Mouse (Mus musculus) forebrain, embryonic 11.5 days (tissue): ENCODE data around the gene P2ry6. TPM values are rescaled to one million over a fixed set of nuclear protein-coding genes. Genes with fewer than 3 reads are reported as not detected.

ENCODE experiments used
- ATAC-seq: fragments of 200-750 bp; cut with Nextera tagmentation; replicated peaks from 2 replicates; pipeline ENCODE4 v1.8.0; 2017; ENCODE audit warnings: moderate TSS enrichment; ENCODE audit not compliant: low FRiP score
- DNase-seq: peaks from one replicate; pipeline ENCODE4 v3.0.0-alpha.2; 2017; ENCODE audit warnings: low spot score
- H3K27ac ChIP-seq: fragments of 300-500 bp; sonication (generic); 2 replicates; pipeline ENCODE4 v1.5.1; 2014; ENCODE audit warnings: low read depth, low read length
- H3K27me3 ChIP-seq: fragments of 300-500 bp; sonication (generic); 2 replicates; pipeline ENCODE4 v1.6.1; 2014; ENCODE audit warnings: mild to moderate bottlenecking, low read length, mixed read lengths; ENCODE audit not compliant: control insufficient read depth, insufficient read depth
- H3K36me3 ChIP-seq: fragments of 300-500 bp; sonication (generic); 2 replicates; pipeline ENCODE4 v1.6.1; 2014; ENCODE audit warnings: mild to moderate bottlenecking, low read length, moderate library complexity, mixed read lengths; ENCODE audit not compliant: control insufficient read depth, insufficient read depth
- H3K4me1 ChIP-seq: fragments of 300-500 bp; sonication (generic); replicated peaks from 2 replicates; pipeline ENCODE4 v1.6.1; 2014; ENCODE audit warnings: low read length, mixed read lengths; ENCODE audit not compliant: control insufficient read depth, insufficient read depth
- H3K4me2 ChIP-seq: fragments of 300-500 bp; sonication (generic); 2 replicates; pipeline ENCODE4 v1.6.1; 2014; ENCODE audit warnings: low read depth, mild to moderate bottlenecking, low read length, moderate library complexity, mixed read lengths; ENCODE audit not compliant: severe bottlenecking
- H3K4me3 ChIP-seq: fragments of 300-500 bp; sonication (generic); 2 replicates; pipeline ENCODE4 v1.5.1; 2014; ENCODE audit warnings: low read depth, low read length
- H3K9ac ChIP-seq: fragments of 300-500 bp; sonication (generic); 2 replicates; pipeline ENCODE4 v1.6.1; 2014; ENCODE audit warnings: low read length
- H3K9me3 ChIP-seq: fragments of 300-500 bp; sonication (generic); 2 replicates; pipeline ENCODE4 v1.6.1; 2016; ENCODE audit warnings: low read length, mixed read lengths; ENCODE audit not compliant: control insufficient read depth
- WGBS: fragments of 180-500 bp; shearing (Covaris S2); extraction: QIAGEN DNeasy Blood & Tissue Kit; methylation state at CpG from one replicate; pipeline ENCODE4 v1.1.7; 2014; 5-methylcytosine and 5-hydroxymethylcytosine counted together
- polyA plus RNA-seq: library from polyadenylated mRNA; unstranded; fragments of >200 nt; fragmentation: Nextera tagmentation; extraction: Ambion mirVana; gene quantifications from 2 replicates; pipeline ENCODE4 v1.2.1, GENCODE M21; 2014

The P2ry6 gene
- polyA plus RNA-seq, 1 experiment from 2014 or later: 1.9 TPM

- 0% methylated on average over 2 of the region's 2 CpGs for WGBS
- H3K27me3 ChIP-seq: no peaks in the 10 kb centered on the region
- peaks cover 19% of the 10 kb centered on the region for H3K4me1 ChIP-seq
- peak overlapping the region; percentile 12; the same call in 1 of the 2 replicates for H3K4me2 ChIP-seq
- peak overlapping the region; percentile 27 for H3K9ac ChIP-seq
- peak overlapping the region; percentile 27; the same call in 1 of the 2 replicates for H3K27ac ChIP-seq
- 0 out of 2 replicates have a peak, but pooled peaks have one; percentile 34 for ATAC-seq
- H3K9me3 ChIP-seq: no peaks in the 10 kb centered on the region
- DNase-seq: peak; percentile 70
- H3K4me3 ChIP-seq: no peak overlapping the region
- H3K36me3 ChIP-seq: no peaks in the 10 kb centered on the region
Measured at GRCm38 (mm10) chr7:100911246-100911770, 63.1 kb downstream of the P2ry6 start.

- no peak overlapping the region for H3K4me3 ChIP-seq
- peak; percentile 55 for DNase-seq
- H3K36me3 ChIP-seq: no peaks in the 10 kb centered on the region; the same call in 1 of the 2 replicates
- no peaks in the 10 kb centered on the region for H3K9me3 ChIP-seq
- no peak overlapping the region for H3K4me2 ChIP-seq
- WGBS: 42% methylated on average over 8 of the region's 8 CpGs
- H3K27ac ChIP-seq: no peak overlapping the region
- peaks cover 19% of the 10 kb centered on the region for H3K4me1 ChIP-seq
- H3K9ac ChIP-seq: no peak overlapping the region
- 0 out of 2 replicates have a peak, but pooled peaks have one; percentile 14 for ATAC-seq
- H3K27me3 ChIP-seq: no peaks in the 10 kb centered on the region
Measured at GRCm38 (mm10) chr7:100908567-100908966, 65.9 kb downstream of the P2ry6 start.

GRCm38 (mm10) chr7:100908061-100908460 is 66.4 kb downstream of the P2ry6 start:
- H3K9me3 ChIP-seq: no peaks in the 10 kb centered on the region
- no peak overlapping the region for H3K4me2 ChIP-seq
- H3K36me3 ChIP-seq: no peaks in the 10 kb centered on the region; the same call in 1 of the 2 replicates
- no peaks in the 10 kb centered on the region for H3K27me3 ChIP-seq
- peak overlapping the region; percentile 20; the same call in 1 of the 2 replicates for H3K9ac ChIP-seq
- no peak overlapping the region for H3K27ac ChIP-seq
- 82% methylated on average over 8 of the region's 8 CpGs for WGBS
- peaks cover 19% of the 10 kb centered on the region for H3K4me1 ChIP-seq
- DNase-seq (no peak), ATAC-seq (no peak)
- no peak overlapping the region for H3K4me3 ChIP-seq

GRCm38 (mm10) chr7:100907231-100907630 is 67.2 kb downstream of the P2ry6 start:
- Histone ChIP-seq H3K4me1 (peaks cover 18% of the 10 kb centered on the region), H3K9me3 (no peaks in the 10 kb centered on the region), H3K4me2 (no peak overlapping the region), H3K36me3 (no peaks in the 10 kb centered on the region; the same call in 1 of the 2 replicates), H3K9ac (no peak overlapping the region), H3K27me3 (no peaks in the 10 kb centered on the region), H3K4me3 (no peak overlapping the region), H3K27ac (no peak overlapping the region)
- 0% methylated on average over 1 of the region's 1 CpGs for WGBS
- peak; percentile 87 for DNase-seq
- no peak; the same call in 1 of the 2 replicates for ATAC-seq

- Histone ChIP-seq H3K4me1 (peaks cover 8% of the 10 kb centered on the region; the same call in 1 of the 2 replicates), H3K36me3 (no peaks in the 10 kb centered on the region; the same call in 1 of the 2 replicates), H3K4me3 (no peak overlapping the region), H3K27me3 (no peaks in the 10 kb centered on the region), H3K4me2 (no peak overlapping the region), H3K27ac (no peak overlapping the region), H3K9ac (no peak overlapping the region), H3K9me3 (no peaks in the 10 kb centered on the region)
- no peak for ATAC-seq
- DNase-seq: no peak
- 92% methylated on average over 10 of the region's 10 CpGs for WGBS
Measured at GRCm38 (mm10) chr7:100906029-100906789, 68.2 kb downstream of the P2ry6 start.

- no peaks in the 10 kb centered on the region for H3K27me3 ChIP-seq
- H3K36me3 ChIP-seq: no peaks in the 10 kb centered on the region; the same call in 1 of the 2 replicates
- no peak for DNase-seq
- no peak overlapping the region for H3K9ac ChIP-seq
- H3K4me1 ChIP-seq: peaks cover 2% of the 10 kb centered on the region; the same call in 1 of the 2 replicates
- no peak overlapping the region for H3K4me2 ChIP-seq
- WGBS: 94% methylated on average over 7 of the region's 7 CpGs
- H3K9me3 ChIP-seq: no peaks in the 10 kb centered on the region
- no peak for ATAC-seq
- H3K4me3 ChIP-seq: no peak overlapping the region
- no peak overlapping the region for H3K27ac ChIP-seq
Measured at GRCm38 (mm10) chr7:100905037-100905436, 69.4 kb downstream of the P2ry6 start.

GRCm38 (mm10) chr7:100904612-100905011 is 69.8 kb downstream of the P2ry6 start:
- H3K4me3 ChIP-seq: no peak overlapping the region
- H3K27me3 ChIP-seq: no peaks in the 10 kb centered on the region
- H3K27ac ChIP-seq: no peak overlapping the region
- no peaks in the 10 kb centered on the region; the same call in 1 of the 2 replicates for H3K36me3 ChIP-seq
- H3K4me2 ChIP-seq: no peak overlapping the region
- H3K9me3 ChIP-seq: no peaks in the 10 kb centered on the region
- DNase-seq (no peak), ATAC-seq (no peak)
- no peak overlapping the region for H3K9ac ChIP-seq
- 89% methylated on average over 5 of the region's 5 CpGs for WGBS
- peaks cover 2% of the 10 kb centered on the region; the same call in 1 of the 2 replicates for H3K4me1 ChIP-seq

GRCm38 (mm10) chr7:100902451-100903137 is 71.9 kb downstream of the P2ry6 start:
- Histone ChIP-seq H3K9ac (no peak overlapping the region), H3K36me3 (no peaks in the 10 kb centered on the region; the same call in 1 of the 2 replicates), H3K4me3 (no peak overlapping the region), H3K9me3 (no peaks in the 10 kb centered on the region), H3K27me3 (no peaks in the 10 kb centered on the region), H3K4me1 (no peaks in the 10 kb centered on the region; the same call in 1 of the 2 replicates), H3K27ac (no peak overlapping the region), H3K4me2 (no peak overlapping the region)
- DNase-seq (no peak), ATAC-seq (no peak)
- 80% methylated on average over 9 of the region's 9 CpGs for WGBS
